Mouse (Mus musculus): ENCODE measurements around the gene Mydgf. TPM values are rescaled to one million over a fixed set of nuclear protein-coding genes. Genes with fewer than 3 reads are reported as not detected.

The Mydgf gene
- polyA plus RNA-seq, 1 experiment, result 49.9 TPM

DNA sequence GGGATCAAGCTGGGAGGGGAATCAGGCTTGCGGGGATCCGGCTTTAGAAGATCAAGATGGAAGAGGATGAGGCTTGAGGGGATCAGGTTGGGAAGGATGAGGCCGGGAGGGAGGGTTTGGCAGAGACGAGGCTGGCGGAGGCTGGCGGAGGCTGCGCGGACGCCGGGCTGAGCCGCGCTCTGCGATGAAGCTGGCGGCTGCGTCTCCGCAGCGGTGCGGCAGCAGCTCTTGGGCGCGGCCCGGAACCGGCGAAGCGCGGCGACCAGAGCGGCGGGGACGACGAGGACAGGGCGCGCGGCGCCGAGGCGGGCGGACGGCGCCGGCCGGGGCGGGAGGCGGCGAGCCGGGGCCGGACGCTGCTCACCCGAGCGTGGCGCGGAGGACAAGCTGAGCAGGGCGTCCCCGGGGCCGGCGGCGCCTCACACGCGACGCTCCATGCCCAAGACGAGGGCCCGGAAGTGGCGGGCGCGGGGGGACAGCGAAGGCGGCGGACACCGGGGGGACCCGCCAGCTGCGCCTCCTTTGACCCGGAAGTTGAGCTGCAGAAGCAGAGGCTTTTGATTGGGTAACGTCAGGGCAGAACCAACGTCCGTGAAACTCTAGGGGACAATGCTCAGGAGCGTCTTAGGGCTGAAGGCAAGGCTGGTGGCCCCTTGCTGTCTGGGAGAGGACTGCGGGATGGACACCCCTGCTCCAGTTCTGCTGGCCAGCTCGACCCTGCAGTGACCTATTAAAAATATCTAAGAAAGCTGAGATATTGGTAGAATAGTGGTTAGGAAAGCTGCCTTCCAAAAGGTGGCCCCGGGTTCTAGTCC lies 34.9 kb upstream of the Mydgf start, which contains the start of gene Dpp9:
TSS of gene Dpp9 (minus strand) at position 529 of the 815 bp plus-strand sequence.
- no peak for TF ChIP-seq CTCF (IDR thresholded peaks at IDR 0.05; ENCODE audit: control insufficient read depth, insufficient read depth, insufficient replicate concordance, low read depth, low read length)
- TF ChIP-seq POLR2A (IDR thresholded peaks at IDR 0.05; ENCODE audit: control insufficient read depth, low read depth, low read length), result peak; percentile 22; the same call in 1 of the 2 replicates
- peak within 1 kb of the TSS; percentile 70 for H3K27ac ChIP-seq (ENCODE audit: control insufficient read depth, insufficient read depth, low read depth, low read length)
- peak within 1 kb of the TSS; percentile 90 for H3K4me3 ChIP-seq (ENCODE audit: control insufficient read depth, low read depth, low read length)

DNA sequence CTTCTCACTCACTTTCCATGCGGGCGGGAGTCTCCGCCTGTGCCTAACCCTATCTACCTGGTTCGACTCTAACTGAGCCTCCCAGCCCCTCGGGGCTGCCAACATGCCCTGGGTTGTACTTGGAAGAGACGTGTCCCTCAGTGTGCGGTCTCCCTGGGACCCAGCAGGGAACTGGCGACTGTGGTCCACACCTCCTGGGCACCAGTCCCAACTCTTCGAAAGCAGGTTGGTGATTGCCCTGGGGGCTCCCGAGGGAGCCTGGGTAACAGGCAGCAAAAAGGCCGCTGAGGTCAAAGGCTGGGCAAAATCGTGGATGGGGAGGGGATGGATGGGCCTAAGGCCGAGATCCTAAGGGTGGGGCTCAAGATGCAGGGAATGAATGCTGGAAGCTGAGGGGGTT lies 34.0 kb upstream of the Mydgf start:
- Histone ChIP-seq H3K27ac (ENCODE audit: control insufficient read depth, insufficient read depth, low read depth, low read length) (no peak overlapping the region), H3K27me3 (ENCODE audit: control insufficient read depth, insufficient read depth, low read length) (no peaks in the 10 kb centered on the region), H3K4me3 (ENCODE audit: control insufficient read depth, low read depth, low read length) (no peak overlapping the region; the same call in 1 of the 2 replicates), H3K4me1 (ENCODE audit: control insufficient read depth, insufficient read depth, low read length) (peaks cover 12% of the 10 kb centered on the region), H3K36me3 (ENCODE audit: control insufficient read depth, insufficient read depth, low read length) (no peaks in the 10 kb centered on the region)
- TF ChIP-seq CTCF (IDR thresholded peaks at IDR 0.05; ENCODE audit: control insufficient read depth, insufficient read depth, insufficient replicate concordance, low read depth, low read length) (no peak), POLR2A (IDR thresholded peaks at IDR 0.05; ENCODE audit: control insufficient read depth, low read depth, low read length) (no peak)

More for the DNA sequence above, 34.9 kb upstream of the Mydgf start, which contains the start of gene Dpp9:
- no peaks in the 10 kb centered on the region for H3K36me3 ChIP-seq (ENCODE audit: control insufficient read depth, insufficient read depth, low read length)
- peaks cover 12% of the 10 kb centered on the region for H3K4me1 ChIP-seq (ENCODE audit: control insufficient read depth, insufficient read depth, low read length)
- no peaks in the 10 kb centered on the region for H3K27me3 ChIP-seq (ENCODE audit: control insufficient read depth, insufficient read depth, low read length)

DNA sequence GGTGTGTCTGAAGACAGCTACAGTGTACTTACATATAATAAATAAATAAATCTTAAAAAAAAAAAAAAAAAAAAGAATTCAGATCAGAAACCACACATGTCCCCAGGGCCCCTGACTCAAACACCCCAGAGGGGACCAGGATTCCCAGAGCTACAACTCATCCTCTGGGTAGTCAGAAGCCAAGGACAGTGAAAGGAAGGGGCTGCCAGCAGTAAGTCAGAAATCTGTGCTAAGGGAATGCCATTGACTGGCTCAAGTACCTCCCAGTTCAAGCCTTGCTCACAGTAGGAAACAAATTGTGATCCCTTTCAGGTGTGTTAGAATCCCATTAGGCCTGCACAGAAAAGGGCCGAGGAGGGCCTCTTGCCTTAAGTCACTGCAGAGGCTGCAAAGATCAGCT lies 30.5 kb upstream of the Mydgf start:
- H3K27me3 ChIP-seq (ENCODE audit: control insufficient read depth, insufficient read depth, low read length), result no peaks in the 10 kb centered on the region
- TF ChIP-seq CTCF (IDR thresholded peaks at IDR 0.05; ENCODE audit: control insufficient read depth, insufficient read depth, insufficient replicate concordance, low read depth, low read length) (no peak), POLR2A (IDR thresholded peaks at IDR 0.05; ENCODE audit: control insufficient read depth, low read depth, low read length) (no peak)
- no peak overlapping the region for H3K27ac ChIP-seq (ENCODE audit: control insufficient read depth, insufficient read depth, low read depth, low read length)
- H3K36me3 ChIP-seq (ENCODE audit: control insufficient read depth, insufficient read depth, low read length), result no peaks in the 10 kb centered on the region
- H3K4me3 ChIP-seq (ENCODE audit: control insufficient read depth, low read depth, low read length), result no peak overlapping the region
- H3K4me1 ChIP-seq (ENCODE audit: control insufficient read depth, insufficient read depth, low read length), result peaks cover 8% of the 10 kb centered on the region

GRCm38 (mm10) chr17:56212676-56213075 lies 29.0 kb upstream of the Mydgf start:
- TF ChIP-seq POLR2A (IDR thresholded peaks at IDR 0.05; ENCODE audit: control insufficient read depth, low read depth, low read length) (no peak), CTCF (IDR thresholded peaks at IDR 0.05; ENCODE audit: control insufficient read depth, insufficient read depth, insufficient replicate concordance, low read depth, low read length) (no peak)
- Histone ChIP-seq H3K27me3 (ENCODE audit: control insufficient read depth, insufficient read depth, low read length) (no peaks in the 10 kb centered on the region), H3K27ac (ENCODE audit: control insufficient read depth, insufficient read depth, low read depth, low read length) (no peak overlapping the region), H3K4me1 (ENCODE audit: control insufficient read depth, insufficient read depth, low read length) (peaks cover 2% of the 10 kb centered on the region), H3K36me3 (ENCODE audit: control insufficient read depth, insufficient read depth, low read length) (no peaks in the 10 kb centered on the region), H3K4me3 (ENCODE audit: control insufficient read depth, low read depth, low read length) (no peak overlapping the region)

GRCm38 (mm10) chr17:56211090-56211489 lies 27.4 kb upstream of the Mydgf start:
- Histone ChIP-seq H3K4me3 (ENCODE audit: control insufficient read depth, low read depth, low read length) (no peak overlapping the region), H3K27ac (ENCODE audit: control insufficient read depth, insufficient read depth, low read depth, low read length) (no peak overlapping the region), H3K27me3 (ENCODE audit: control insufficient read depth, insufficient read depth, low read length) (no peaks in the 10 kb centered on the region), H3K4me1 (ENCODE audit: control insufficient read depth, insufficient read depth, low read length) (no peaks in the 10 kb centered on the region), H3K36me3 (ENCODE audit: control insufficient read depth, insufficient read depth, low read length) (no peaks in the 10 kb centered on the region)
- TF ChIP-seq POLR2A (IDR thresholded peaks at IDR 0.05; ENCODE audit: control insufficient read depth, low read depth, low read length) (no peak), CTCF (IDR thresholded peaks at IDR 0.05; ENCODE audit: control insufficient read depth, insufficient read depth, insufficient replicate concordance, low read depth, low read length) (no peak)

DNA sequence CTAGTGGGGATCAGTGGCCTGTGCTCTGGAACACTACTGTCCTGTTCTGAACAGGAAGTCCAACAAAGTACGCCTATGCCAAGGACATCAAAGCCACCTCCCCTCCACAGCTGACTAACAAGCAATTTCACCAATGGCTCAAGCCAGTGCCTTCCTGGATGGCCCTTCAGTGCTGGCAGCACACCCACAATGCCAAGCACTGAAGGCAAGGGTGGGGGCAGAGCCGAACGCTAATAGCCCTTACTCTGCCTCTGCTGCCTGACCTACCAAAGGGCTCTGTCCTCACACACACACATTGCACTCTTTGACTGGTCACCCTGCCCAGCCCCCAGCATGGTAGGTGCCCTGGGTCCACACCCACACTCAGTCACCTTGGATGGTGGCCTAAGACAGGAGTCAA lies 25.1 kb upstream of the Mydgf start:
- Histone ChIP-seq H3K4me1 (ENCODE audit: control insufficient read depth, insufficient read depth, low read length) (no peaks in the 10 kb centered on the region), H3K27ac (ENCODE audit: control insufficient read depth, insufficient read depth, low read depth, low read length) (no peak overlapping the region), H3K4me3 (ENCODE audit: control insufficient read depth, low read depth, low read length) (no peak overlapping the region), H3K36me3 (ENCODE audit: control insufficient read depth, insufficient read depth, low read length) (no peaks in the 10 kb centered on the region; the same call in 1 of the 2 replicates), H3K27me3 (ENCODE audit: control insufficient read depth, insufficient read depth, low read length) (no peaks in the 10 kb centered on the region)
- TF ChIP-seq CTCF (IDR thresholded peaks at IDR 0.05; ENCODE audit: control insufficient read depth, insufficient read depth, insufficient replicate concordance, low read depth, low read length), result no peak
- no peak for TF ChIP-seq POLR2A (IDR thresholded peaks at IDR 0.05; ENCODE audit: control insufficient read depth, low read depth, low read length)

GRCm38 (mm10) chr17:56207963-56208530 lies 24.3 kb upstream of the Mydgf start:
- Histone ChIP-seq H3K27ac (ENCODE audit: control insufficient read depth, insufficient read depth, low read depth, low read length) (no peak overlapping the region), H3K4me1 (ENCODE audit: control insufficient read depth, insufficient read depth, low read length) (no peaks in the 10 kb centered on the region), H3K36me3 (ENCODE audit: control insufficient read depth, insufficient read depth, low read length) (no peaks in the 10 kb centered on the region; the same call in 1 of the 2 replicates), H3K27me3 (ENCODE audit: control insufficient read depth, insufficient read depth, low read length) (no peaks in the 10 kb centered on the region), H3K4me3 (ENCODE audit: control insufficient read depth, low read depth, low read length) (no peak overlapping the region)
- no peak for TF ChIP-seq POLR2A (IDR thresholded peaks at IDR 0.05; ENCODE audit: control insufficient read depth, low read depth, low read length)
- TF ChIP-seq CTCF (IDR thresholded peaks at IDR 0.05; ENCODE audit: control insufficient read depth, insufficient read depth, insufficient replicate concordance, low read depth, low read length), result no peak
